Mouse (Mus musculus): ENCODE results near the gene Gm9803. TPM values are rescaled to one million over a fixed set of nuclear protein-coding genes. Genes with fewer than 3 reads are reported as not detected.

Gm9803 gene
- polyA plus RNA-seq, 1 experiment = 22.2 TPM

GRCm38 (mm10) chr10:43488258-43488657 is 35.6 kb upstream of the Gm9803 start:
- no peaks in the 10 kb centered on the region for H3K4me1 ChIP-seq (ENCODE audit: control insufficient read depth, insufficient read depth, insufficient read length)
- no peaks in the 10 kb centered on the region for H3K36me3 ChIP-seq (ENCODE audit: control insufficient read depth, insufficient read depth, low read length)
- no peaks in the 10 kb centered on the region for H3K27me3 ChIP-seq (ENCODE audit: control insufficient read depth, insufficient read depth, low read length)
- DNase-seq (ENCODE audit: low read depth in 1 of 2, low spot score in 2 of 2) = no peak
- TF ChIP-seq CTCF (IDR thresholded peaks at IDR 0.05; ENCODE audit: extremely low read depth, insufficient read depth, insufficient read length, insufficient replicate concordance) = no peak
- TF ChIP-seq POLR2A (IDR thresholded peaks at IDR 0.05; ENCODE audit: low read depth, low read length) = no peak
- no peak overlapping the region for H3K4me3 ChIP-seq (ENCODE audit: extremely low read depth, insufficient read depth, insufficient read length)
- H3K27ac ChIP-seq (ENCODE audit: insufficient read depth, low read length) = no peak overlapping the region
- WGBS = 91% methylated on average over 4 of the region's 4 CpGs

GRCm38 (mm10) chr10:43489139-43489538 is 34.7 kb upstream of the Gm9803 start:
- no peaks in the 10 kb centered on the region for H3K4me1 ChIP-seq (ENCODE audit: control insufficient read depth, insufficient read depth, insufficient read length)
- H3K36me3 ChIP-seq (ENCODE audit: control insufficient read depth, insufficient read depth, low read length) = no peaks in the 10 kb centered on the region
- no peaks in the 10 kb centered on the region for H3K27me3 ChIP-seq (ENCODE audit: control insufficient read depth, insufficient read depth, low read length)
- TF ChIP-seq CTCF (IDR thresholded peaks at IDR 0.05; ENCODE audit: extremely low read depth, insufficient read depth, insufficient read length, insufficient replicate concordance) (no peak), POLR2A (IDR thresholded peaks at IDR 0.05; ENCODE audit: low read depth, low read length) (no peak)
- 87% methylated on average over 7 of the region's 7 CpGs for WGBS
- DNase-seq (ENCODE audit: low read depth in 1 of 2, low spot score in 2 of 2) = no peak
- H3K27ac ChIP-seq (ENCODE audit: insufficient read depth, low read length) = no peak overlapping the region
- no peak overlapping the region for H3K4me3 ChIP-seq (ENCODE audit: extremely low read depth, insufficient read depth, insufficient read length)

- Histone ChIP-seq H3K4me3 (ENCODE audit: extremely low read depth, insufficient read depth, insufficient read length) (no peak overlapping the region), H3K4me1 (ENCODE audit: control insufficient read depth, insufficient read depth, insufficient read length) (no peaks in the 10 kb centered on the region), H3K36me3 (ENCODE audit: control insufficient read depth, insufficient read depth, low read length) (no peaks in the 10 kb centered on the region), H3K27me3 (ENCODE audit: control insufficient read depth, insufficient read depth, low read length) (no peaks in the 10 kb centered on the region), H3K27ac (ENCODE audit: insufficient read depth, low read length) (no peak overlapping the region)
- WGBS = 65% methylated on average over 6 of the region's 6 CpGs
- TF ChIP-seq CTCF (IDR thresholded peaks at IDR 0.05; ENCODE audit: extremely low read depth, insufficient read depth, insufficient read length, insufficient replicate concordance) = no peak
- TF ChIP-seq POLR2A (IDR thresholded peaks at IDR 0.05; ENCODE audit: low read depth, low read length) = no peak
- DNase-seq (ENCODE audit: low read depth in 1 of 2, low spot score in 2 of 2) = no peak
Observed at GRCm38 (mm10) chr10:43489550-43489949, 34.3 kb upstream of the Gm9803 start.

- Histone ChIP-seq H3K4me1 (ENCODE audit: control insufficient read depth, insufficient read depth, insufficient read length) (no peaks in the 10 kb centered on the region), H3K27ac (ENCODE audit: insufficient read depth, low read length) (no peak overlapping the region), H3K27me3 (ENCODE audit: control insufficient read depth, insufficient read depth, low read length) (no peaks in the 10 kb centered on the region), H3K36me3 (ENCODE audit: control insufficient read depth, insufficient read depth, low read length) (no peaks in the 10 kb centered on the region), H3K4me3 (ENCODE audit: extremely low read depth, insufficient read depth, insufficient read length) (no peak overlapping the region)
- no peak for DNase-seq (ENCODE audit: low read depth in 1 of 2, low spot score in 2 of 2)
- TF ChIP-seq POLR2A (IDR thresholded peaks at IDR 0.05; ENCODE audit: low read depth, low read length) (no peak), CTCF (IDR thresholded peaks at IDR 0.05; ENCODE audit: extremely low read depth, insufficient read depth, insufficient read length, insufficient replicate concordance) (no peak)
- 87% methylated on average over 8 of the region's 8 CpGs for WGBS
Observed at GRCm38 (mm10) chr10:43490034-43490433, 33.9 kb upstream of the Gm9803 start.

GRCm38 (mm10) chr10:43490846-43491245 is 33.0 kb upstream of the Gm9803 start:
- no peaks in the 10 kb centered on the region for H3K27me3 ChIP-seq (ENCODE audit: control insufficient read depth, insufficient read depth, low read length)
- 94% methylated on average over 5 of the region's 5 CpGs for WGBS
- no peaks in the 10 kb centered on the region for H3K4me1 ChIP-seq (ENCODE audit: control insufficient read depth, insufficient read depth, insufficient read length)
- no peak overlapping the region for H3K27ac ChIP-seq (ENCODE audit: insufficient read depth, low read length)
- no peak for DNase-seq (ENCODE audit: low read depth in 1 of 2, low spot score in 2 of 2)
- no peaks in the 10 kb centered on the region for H3K36me3 ChIP-seq (ENCODE audit: control insufficient read depth, insufficient read depth, low read length)
- no peak overlapping the region for H3K4me3 ChIP-seq (ENCODE audit: extremely low read depth, insufficient read depth, insufficient read length)
- TF ChIP-seq POLR2A (IDR thresholded peaks at IDR 0.05; ENCODE audit: low read depth, low read length) (no peak), CTCF (IDR thresholded peaks at IDR 0.05; ENCODE audit: extremely low read depth, insufficient read depth, insufficient read length, insufficient replicate concordance) (no peak)

GRCm38 (mm10) chr10:43502599-43502998 is 21.3 kb upstream of the Gm9803 start:
- TF ChIP-seq CTCF (IDR thresholded peaks at IDR 0.05; ENCODE audit: extremely low read depth, insufficient read depth, insufficient read length, insufficient replicate concordance) = no peak
- TF ChIP-seq POLR2A (IDR thresholded peaks at IDR 0.05; ENCODE audit: low read depth, low read length) = no peak
- H3K4me3 ChIP-seq (ENCODE audit: extremely low read depth, insufficient read depth, insufficient read length) = no peak overlapping the region
- H3K4me1 ChIP-seq (ENCODE audit: control insufficient read depth, insufficient read depth, insufficient read length) = peaks cover 2% of the 10 kb centered on the region
- H3K27me3 ChIP-seq (ENCODE audit: control insufficient read depth, insufficient read depth, low read length) = no peaks in the 10 kb centered on the region
- WGBS = 87% methylated on average over 4 of the region's 4 CpGs
- no peak overlapping the region for H3K27ac ChIP-seq (ENCODE audit: insufficient read depth, low read length)
- H3K36me3 ChIP-seq (ENCODE audit: control insufficient read depth, insufficient read depth, low read length) = peaks cover 2% of the 10 kb centered on the region; the same call in 1 of the 2 replicates
- no peak for DNase-seq (ENCODE audit: low read depth in 1 of 2, low spot score in 2 of 2)

GRCm38 (mm10) chr10:43504291-43504690 is 19.6 kb upstream of the Gm9803 start:
- no peak overlapping the region for H3K4me3 ChIP-seq (ENCODE audit: extremely low read depth, insufficient read depth, insufficient read length)
- WGBS = 13% methylated on average over 1 of the region's 1 CpGs
- TF ChIP-seq POLR2A (IDR thresholded peaks at IDR 0.05; ENCODE audit: low read depth, low read length) (no peak), CTCF (IDR thresholded peaks at IDR 0.05; ENCODE audit: extremely low read depth, insufficient read depth, insufficient read length, insufficient replicate concordance) (no peak)
- no peak for DNase-seq (ENCODE audit: low read depth in 1 of 2, low spot score in 2 of 2)
- no peak overlapping the region for H3K27ac ChIP-seq (ENCODE audit: insufficient read depth, low read length)
- no peaks in the 10 kb centered on the region for H3K27me3 ChIP-seq (ENCODE audit: control insufficient read depth, insufficient read depth, low read length)
- H3K4me1 ChIP-seq (ENCODE audit: control insufficient read depth, insufficient read depth, insufficient read length) = peaks cover 2% of the 10 kb centered on the region
- H3K36me3 ChIP-seq (ENCODE audit: control insufficient read depth, insufficient read depth, low read length) = peaks cover under 1% of the 10 kb centered on the region; the same call in 1 of the 2 replicates

All from spleen, adult 2 months (tissue).